Mouse (Mus musculus): Measurements from ENCODE around the gene Cd200r3.

The Cd200r3 gene

DNA sequence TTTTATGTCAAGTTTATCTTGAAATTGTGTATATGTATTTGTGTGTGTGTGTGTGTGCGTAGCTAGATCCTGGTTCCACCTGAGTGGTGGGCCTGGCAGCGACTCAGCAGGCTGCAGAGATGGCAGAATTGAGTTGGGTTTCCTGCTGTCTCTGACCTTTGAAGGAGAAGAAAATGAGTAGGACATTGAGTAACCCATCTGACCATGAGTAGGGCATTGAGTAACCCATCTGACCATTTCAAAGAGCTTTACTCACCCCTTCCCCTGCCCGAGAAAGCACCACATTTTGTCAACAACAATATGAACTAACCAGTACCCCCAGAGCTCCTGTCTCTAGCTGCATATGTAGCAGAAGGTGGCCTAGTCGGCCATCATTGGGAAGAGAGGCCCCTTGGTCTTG is 86.6 kb downstream of the Cd200r3 start:
- intact Hi-C loops (cut with DNase I), result no loop called here

GRCm38 (mm10) chr16:45030796-45031195 is 87.3 kb downstream of the Cd200r3 start:
- intact Hi-C loops (cut with DNase I), result no loop called here
